Mouse (Mus musculus): ENCODE measurements at regions not wholly inside any gene's neighbourhood (a gene's known extent, or its start where the extent isn't known, plus 50 kb on each side); places are given as distances from the start of the nearest gene placed in this dataset.

DNA sequence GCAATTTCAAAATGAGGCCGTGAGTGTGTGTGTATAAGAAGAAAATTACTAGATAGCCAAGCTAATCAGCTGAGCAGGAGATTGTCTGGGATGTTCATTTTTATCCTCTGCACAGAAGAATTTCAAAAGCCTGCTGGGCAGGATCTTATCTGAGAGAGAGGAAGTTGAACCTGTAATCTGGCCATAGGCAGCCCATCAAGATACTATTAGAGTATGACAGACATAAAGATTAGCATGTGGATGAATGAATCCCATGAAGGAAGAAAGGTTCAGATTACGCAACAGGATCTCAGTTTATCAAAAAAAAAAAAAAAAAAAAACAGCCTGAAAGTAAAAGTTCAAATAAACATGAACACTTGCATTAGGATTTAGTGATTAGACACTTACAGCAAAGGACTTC lies 317.3 kb upstream of the C030005K15Rik start:
- no peak for DNase-seq

DNA sequence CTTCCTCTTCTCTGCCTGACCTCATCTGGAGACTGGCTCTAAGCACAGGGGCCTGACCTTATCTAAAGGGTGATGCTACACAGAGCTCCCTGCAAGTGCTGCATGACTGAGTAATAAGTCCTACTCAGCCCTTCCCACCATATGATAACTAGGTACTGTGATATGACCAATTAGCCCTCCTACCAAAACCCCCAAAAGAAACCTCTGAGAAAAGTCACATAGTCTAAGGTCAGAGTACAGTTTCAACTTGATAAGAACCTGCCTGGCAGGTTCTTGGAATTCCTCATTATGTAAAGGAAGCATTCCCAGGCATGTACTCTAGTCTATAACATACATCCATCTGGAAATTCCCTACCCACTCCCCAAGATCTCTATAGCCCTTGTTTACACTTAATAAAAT lies 318.0 kb upstream of the C030005K15Rik start:
- no peak for DNase-seq

DNA sequence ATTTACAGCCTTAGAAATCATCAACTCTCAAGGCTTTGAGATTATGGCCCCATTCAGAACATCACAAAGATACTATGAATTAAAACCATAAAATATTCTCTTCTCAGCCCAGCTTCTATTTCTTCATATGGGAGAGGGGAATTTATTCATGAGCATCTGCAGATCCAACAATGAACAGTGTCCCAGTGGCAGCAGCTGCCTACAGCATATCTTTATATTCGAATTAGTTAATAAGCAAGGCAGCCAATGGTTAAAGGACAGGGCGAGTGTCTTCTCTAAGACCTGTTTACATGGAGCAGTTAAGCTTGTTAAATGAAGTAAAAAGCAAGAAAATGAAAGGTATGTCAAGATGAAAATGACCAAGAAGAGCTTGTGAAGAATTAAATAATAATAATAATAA lies 346.9 kb upstream of the C030005K15Rik start:
- no peak for DNase-seq

DNA sequence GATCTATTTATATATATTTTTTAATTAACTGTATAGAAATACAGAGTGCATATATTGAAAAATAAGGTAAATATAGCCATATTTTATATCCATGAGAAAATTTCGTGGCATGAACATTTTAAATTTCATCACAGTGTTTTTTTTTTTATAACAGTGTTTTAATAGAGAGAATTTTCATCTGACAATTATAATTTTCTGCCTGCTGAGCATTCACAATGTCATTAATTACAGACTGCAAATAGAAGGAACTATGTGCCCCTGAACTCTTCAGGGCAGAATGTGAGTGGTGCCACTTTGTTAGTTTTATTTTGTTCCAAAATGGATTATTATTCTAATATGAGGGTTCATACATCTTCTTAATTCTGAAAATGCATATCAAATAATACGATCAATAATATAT lies 358.3 kb upstream of the C030005K15Rik start:
- DNase-seq = no peak

DNA sequence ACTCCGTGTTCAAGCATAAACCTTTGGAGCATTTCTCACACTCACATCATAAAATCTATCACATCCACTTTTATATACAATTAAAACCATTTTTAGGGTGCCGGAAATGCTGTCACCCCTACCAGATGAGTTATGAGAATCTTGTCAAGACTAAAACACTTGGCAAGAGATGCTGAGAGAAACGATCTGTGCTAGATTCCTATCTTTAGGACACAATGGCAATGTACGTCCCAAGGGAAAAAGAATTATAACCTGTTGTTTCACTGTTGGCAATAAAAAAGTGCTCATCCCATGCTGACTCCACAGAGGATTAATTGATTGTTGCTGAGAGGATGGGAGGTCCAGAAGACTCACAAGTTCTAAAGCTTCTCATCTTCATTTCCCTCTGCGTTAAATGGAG lies 389.7 kb upstream of the C030005K15Rik start:
- no peak for DNase-seq

DNA sequence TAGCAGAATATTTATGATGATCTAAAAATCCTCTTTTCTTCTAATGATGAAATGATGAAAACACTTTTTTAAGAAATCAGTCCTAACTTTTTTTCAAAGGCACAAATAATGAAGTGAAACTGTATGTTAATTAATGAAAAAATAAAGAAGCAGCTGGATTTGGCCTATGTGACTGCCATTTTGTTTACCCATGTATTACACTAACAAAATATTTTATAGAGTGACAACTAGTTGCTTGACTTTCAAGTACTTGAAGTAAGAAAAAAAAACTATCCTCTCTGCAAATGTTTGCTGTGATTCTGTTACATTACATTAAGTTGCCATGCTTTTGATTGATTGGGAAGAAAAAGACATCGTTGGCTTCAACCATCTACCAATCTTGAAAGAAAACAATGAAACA lies 399.2 kb upstream of the C030005K15Rik start:
- DNase-seq = no peak

DNA sequence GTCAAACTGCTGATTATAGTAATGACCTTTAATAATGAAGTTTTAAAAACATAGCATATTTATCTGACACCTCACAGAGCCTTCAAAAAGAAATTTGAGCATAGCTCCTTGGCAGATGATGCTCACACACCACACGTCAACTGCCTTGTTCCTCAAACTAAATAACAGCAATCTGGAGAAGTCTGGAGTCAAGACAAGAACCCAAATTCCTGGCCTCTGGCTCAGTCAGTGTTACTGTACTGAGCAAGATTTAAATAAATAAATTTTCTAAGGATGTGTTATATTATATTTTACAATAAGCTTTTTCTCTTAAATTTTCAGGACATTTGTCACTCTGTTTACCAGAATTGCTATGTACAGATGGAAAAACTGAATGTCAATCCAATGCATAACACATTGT lies 408.5 kb upstream of the C030005K15Rik start:
- DNase-seq = no peak

DNA sequence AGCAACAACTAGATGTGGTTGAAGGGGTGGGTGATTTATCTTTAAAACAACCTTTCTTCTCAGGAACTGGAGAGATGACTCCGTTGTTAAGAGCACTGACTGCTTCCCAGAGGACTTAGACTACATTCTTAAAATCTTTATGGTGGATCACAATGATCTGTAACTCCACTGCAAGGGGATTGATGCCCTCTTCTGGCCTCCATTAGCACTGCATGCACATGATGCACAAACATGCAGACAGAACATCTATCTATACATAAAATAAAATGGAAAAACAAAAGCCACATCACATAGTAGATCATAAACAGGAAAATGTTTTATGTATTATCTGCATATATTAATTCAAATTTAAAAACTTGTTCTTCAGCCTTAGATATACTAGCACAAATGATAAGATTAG lies 419.2 kb upstream of the C030005K15Rik start:
- no peak for DNase-seq

DNA sequence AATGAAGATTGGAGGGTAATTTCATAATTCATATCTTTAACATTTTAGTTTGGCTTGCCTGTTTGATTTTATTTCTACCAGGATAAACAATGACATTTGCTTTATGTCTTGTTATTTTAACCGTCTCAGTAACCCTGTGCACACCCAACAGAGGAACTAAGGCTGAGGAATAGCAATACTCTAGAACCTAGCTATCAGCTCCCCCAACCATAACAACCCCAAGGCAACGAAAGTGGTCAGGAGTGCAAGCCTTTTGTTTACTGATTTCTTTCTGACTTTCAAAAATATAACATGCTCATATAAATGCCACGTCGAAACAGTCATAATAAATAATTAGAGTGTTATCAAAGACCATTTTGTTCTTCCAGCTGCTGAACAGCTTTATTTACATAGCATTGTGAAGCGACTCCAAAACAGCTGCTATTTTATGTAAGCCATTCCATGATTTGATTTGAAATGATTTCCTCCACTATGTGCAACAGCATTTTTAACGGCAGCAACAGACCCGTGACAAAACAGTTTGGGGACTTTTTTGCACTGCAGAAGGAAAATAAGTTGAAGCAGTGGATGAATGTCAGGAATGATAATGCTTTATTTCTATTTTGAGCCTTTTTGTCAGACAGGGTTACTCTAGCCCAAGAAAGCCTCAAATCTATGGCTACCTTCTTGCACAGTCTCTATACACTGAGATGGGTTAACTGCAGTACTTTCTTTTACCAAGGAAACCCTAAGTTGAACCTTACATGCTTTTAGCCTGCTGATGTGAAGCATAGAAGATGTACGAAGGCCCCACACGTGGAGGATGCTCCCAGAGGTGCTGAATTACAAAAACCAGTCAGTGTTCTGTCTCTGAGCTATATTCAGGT lies 420.7 kb upstream of the C030005K15Rik start:
- no peak for DNase-seq

DNA sequence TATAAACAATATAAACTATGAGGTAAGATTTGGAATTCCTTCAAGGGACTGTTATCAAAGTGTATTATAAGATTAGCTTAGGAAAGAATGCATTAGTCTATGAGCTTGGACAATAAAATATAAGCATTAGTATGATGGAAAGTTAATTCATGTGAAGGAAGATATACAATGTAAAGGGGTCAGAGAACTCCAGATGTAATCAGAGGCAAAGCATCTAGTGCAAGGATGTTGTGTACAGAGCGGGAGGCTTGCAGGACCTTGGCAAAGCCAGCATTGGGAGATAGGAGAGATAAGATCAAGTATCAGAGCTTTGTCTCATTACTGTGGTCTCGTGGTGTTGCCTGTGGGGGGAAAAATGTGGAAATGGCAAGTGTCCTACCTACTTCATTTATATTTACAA lies 429.4 kb upstream of the C030005K15Rik start:
- DNase-seq = no peak

DNA sequence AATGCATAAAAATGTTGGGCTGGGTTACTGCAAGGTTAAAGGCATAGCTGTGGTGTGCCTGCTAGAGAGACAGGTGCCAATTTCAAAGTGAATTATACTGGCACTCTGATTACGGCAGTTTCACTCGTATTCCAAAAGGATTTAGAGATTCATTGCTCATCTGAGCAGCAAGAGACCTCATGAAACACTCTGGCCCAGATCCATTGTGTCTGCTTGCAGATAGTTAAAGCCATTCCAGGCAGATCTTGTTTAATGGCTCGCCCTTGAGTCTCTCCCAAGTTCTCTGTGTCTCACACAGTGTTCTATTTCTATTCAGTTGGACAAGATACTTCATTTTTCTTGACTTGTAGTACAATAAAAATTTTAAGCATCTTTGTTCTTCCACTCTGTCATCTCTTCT lies 459.1 kb upstream of the C030005K15Rik start:
- DNase-seq = no peak

DNA sequence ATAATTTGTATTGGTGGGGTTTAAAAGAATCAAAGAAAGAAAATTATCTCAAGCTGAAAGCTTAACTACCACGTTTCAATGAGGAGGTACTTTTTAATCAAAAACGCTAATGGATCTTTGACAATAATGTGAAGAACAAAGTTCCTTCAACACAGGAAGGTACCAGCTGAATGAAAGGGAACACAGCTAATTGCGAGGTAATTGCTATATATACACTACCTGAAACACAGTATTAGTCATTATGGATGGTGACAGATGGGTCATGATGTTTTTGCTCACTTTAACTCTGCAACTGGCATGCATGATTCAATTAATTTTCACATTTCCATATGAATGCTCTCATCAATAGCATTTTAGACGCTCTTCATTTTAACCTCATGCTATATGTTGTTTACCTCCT lies 470.3 kb upstream of the C030005K15Rik start:
- no peak for DNase-seq

DNA sequence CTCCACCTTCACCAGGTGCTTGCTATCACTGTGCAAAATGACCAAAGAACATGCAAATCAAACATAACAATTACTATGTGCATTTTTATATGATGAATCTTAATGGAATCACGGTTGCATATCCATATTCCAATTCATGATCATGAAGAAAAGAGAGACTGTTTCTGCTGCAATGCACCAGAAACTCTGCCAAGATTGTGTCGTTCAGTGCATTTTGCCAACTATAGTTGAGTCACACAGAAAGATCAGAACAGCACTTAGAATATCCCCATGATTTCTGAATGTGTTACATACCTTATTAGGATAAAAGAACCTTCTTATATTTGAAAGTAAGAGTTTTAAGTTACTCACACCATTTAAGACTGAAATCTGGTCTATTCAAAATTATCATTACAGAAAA lies 483.7 kb upstream of the C030005K15Rik start:
- DNase-seq = no peak

DNA sequence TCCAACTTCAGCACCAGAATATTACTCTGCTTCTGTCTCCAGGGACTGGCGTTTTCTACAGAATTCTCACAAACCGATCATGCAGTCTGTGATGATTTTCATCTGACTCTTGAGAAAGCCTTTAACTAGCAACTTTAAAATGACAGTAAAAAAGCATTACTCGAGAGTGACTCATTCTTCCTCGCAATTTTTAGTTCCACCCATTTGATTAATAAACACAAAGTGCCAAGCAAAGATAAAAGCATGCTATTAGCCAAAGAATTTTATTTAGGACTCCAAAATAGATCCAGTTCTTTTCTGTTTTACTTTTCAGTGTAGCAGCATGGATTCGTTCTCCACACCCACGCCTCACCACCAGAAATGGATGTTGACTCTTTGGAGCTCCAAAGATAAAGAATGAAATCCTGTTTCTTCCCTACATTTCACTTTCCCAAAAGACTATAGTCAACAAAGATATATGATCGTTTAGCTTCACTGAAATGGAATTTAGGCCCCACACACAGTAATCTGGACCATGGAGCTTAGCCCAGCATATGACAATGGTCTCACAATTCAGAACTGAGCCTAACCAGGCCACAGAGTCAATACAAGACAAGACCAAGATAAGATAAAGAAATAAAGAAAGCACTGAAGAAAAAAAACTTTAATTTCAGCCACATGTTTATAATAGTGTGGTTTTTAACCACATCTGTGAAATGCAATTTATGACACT lies 486.5 kb upstream of the C030005K15Rik start:
- no peak for DNase-seq

DNA sequence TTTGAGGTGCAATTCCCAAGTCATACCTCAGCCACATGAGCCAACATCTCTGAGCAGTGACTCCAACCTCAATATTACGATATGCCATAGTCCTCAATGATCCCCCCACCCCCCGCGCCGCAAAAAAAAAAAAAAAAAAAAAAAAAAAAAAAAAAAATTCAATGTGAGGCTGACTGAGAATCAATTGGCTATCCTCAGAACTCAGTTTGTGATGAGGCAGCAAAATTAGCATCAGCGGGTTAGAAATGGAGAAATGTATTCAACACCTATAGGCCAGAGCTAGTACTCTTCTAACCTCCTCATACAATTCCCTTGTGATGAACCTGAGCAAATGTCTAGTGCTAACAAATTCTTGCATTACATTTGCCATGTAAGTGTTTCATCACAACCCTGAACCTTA lies 504.5 kb upstream of the C030005K15Rik start:
- DNase-seq = no peak

DNA sequence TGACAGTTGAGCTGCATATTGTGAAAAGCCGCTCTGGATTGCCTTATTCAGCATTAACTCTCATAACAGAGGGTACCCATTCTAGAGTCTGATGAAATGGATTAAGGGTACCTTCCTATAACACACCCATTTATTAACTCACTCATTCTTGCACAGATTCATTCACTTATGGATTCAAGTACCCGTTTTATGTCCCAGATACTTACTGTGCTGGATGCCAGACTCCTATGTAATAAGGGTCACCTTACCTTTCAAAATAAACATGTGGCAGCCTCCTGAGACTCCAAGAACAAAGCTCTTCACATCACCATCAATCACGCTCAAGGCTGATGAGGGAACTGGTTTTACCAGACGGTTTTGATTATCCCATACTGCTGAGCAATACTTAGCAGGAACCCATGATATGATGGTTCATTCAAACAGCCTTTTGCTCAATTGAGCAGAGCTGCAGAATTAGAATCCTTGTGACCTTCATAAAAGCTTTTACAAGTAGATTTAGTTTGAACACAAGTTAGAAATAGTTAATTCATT lies 505.2 kb upstream of the C030005K15Rik start:
- no peak for DNase-seq

DNA sequence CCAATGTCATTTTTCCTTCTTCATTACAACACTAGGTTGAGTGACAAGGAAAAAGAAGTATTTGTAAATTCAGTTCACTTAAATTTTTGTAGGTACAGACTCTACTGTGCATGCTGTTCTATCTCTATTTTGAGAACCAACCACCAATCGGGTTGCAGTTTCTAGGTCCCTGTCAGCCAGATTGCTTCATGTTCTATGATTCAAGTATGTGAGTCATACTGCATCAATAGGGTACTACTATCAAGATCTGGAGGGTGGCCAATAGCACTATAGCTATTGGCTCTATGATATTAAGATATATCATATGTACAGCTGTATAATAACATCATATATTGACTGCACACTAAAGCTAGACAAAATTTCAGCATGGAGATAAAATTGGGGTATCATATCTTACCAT lies 521.8 kb upstream of the C030005K15Rik start:
- no peak for DNase-seq

DNA sequence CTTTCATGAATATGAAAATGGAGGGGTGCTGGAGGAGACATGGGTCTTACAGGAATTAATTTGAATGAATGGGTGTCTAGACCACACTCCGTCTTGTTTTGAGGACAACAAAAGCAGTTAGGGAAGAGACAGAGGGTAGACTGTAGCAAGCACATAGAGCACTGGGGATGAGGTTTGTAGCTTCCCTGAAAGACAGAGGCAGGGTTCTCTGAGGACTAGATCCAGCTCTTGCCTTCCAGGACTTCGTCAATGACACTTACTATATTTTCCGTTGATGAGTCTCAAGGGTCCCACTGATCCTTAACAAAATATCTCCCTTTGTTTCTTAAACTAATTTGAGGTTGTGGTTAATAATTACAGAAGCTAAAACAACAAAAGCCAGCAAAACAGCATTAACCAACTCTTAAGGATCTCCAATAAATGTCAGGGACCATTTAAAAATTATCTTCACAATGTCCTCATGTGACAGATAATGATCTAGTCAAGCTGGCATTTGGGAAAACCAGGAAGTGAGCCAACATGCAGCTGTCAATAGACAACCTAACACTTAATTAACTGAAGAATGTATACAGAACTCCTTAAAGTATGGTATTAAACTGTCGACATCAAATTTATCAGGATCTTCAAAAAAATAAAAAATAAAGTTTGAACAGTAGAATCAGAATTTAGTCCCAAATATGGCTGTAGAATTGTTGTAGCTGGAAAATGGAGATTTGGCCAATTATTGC lies 531.6 kb upstream of the C030005K15Rik start:
- DNase-seq = no peak

DNA sequence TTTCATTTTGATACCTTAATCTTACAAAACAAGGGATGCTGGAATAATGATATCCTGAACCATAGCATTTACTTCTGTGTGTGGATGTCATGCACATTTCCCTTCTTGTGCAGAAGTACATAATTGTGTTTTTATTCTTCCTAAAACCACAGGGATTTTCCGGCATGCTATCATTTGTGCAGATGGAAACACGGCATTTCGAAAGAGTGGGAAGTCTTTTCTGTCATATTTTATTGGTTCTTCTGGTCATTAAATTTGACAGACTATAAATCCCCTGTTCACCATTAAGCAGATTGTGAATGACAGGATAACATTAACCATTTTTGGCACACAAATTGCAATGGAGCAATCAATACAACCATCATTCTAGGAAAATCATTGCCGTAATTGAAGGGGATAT lies 532.7 kb upstream of the C030005K15Rik start:
- DNase-seq = no peak

DNA sequence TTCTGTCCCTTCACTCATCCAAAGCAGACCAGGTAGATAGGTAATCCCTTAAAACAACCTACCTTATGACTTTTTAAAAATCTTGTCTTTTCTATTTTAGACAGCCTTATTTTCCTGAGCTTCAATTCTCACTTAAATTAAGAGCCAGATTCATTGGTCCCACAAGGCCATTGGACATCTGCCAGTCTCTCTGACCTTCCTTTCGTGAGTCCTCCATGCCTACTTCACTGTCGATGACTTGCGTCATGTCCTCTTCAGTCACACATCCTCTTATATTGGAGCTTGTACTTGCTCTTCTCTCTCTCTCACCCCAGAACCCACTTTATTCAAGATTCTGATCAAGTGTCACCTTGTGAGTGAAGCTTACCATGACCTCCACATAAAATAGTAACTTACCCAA lies 542.0 kb upstream of the C030005K15Rik start:
- no peak for DNase-seq

DNA sequence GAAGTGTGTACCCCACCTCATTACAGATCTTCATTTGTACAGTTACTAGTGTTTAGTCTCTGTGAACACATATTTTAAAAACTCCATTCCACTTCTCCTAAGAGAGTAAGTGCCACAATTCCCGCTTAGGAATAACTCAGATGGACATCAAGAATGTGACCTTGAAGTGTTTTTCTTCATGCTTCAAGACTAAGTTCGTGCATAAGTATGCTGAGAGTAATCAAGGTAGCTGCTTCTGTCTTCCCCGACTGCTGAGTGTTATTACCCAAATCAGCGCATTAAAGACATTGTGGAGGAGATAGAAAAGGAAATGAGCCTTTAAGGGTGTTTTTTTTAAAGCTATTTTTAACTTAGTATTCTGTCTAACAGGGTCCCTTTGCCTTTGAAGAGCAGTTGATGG lies 565.1 kb upstream of the C030005K15Rik start:
- no peak for DNase-seq

DNA sequence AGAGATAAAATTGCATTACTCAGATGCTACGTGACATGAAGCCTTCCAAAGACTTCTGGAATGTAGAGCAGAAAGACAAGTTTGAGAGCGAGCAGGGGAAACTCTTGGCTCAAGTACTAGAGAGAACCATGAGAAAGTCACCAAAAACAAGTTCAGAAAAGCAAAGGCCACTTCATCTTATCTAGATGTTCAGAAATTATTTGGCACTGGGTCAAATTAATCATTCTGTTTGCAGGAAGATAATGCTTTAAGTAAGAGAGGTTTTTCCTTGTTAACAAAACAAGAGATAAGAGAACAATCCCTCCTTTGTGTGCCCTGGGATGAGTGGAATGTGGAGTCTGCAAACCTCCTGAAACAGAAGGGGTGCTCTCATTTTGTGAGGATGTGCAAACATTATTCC lies 565.6 kb upstream of the C030005K15Rik start:
- no peak for DNase-seq

DNA sequence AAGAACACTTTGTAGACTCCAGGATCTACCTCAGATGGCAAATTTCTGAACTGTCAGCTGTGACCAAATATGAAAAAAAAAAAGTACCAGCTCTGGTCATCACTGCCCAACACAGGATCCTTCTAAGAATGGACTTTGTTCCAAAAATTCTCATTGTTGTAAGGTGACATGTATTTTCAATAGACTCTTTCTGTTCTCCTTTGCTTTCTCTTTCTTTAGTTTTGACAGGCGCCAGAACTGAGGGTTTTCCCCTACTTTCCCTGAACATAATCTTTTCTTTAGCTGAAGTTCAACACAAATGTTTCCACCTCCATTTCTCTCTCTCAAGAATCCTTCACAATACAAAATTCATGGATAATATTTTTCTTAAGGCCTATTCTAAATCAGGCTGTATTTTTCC lies 579.1 kb upstream of the C030005K15Rik start:
- DNase-seq = no peak

DNA sequence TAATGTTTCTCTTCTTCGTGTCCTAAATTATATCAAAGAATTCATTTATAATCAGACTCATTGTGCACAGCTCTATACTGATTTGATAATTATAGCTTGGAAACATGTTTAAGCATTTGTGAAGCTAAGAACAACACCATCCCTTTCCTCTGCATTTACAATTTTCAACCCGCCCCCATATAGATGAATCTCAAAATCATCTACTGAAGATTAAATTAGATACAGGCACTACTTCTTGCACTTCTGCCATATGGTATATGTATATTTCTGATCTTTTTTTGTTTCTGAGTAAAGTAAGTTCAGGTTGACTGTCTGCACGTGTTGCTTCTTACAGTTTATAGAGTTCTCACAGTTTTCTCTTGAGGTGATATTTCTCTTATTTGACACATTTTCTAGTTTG lies 583.1 kb upstream of the C030005K15Rik start:
- DNase-seq = no peak
